Mouse (Mus musculus): ENCODE measurements at regions not wholly inside any gene's neighbourhood (a gene's known extent, or its start where the extent isn't known, plus 50 kb on each side); places are given as distances from the start of the nearest gene placed in this dataset.

DNA sequence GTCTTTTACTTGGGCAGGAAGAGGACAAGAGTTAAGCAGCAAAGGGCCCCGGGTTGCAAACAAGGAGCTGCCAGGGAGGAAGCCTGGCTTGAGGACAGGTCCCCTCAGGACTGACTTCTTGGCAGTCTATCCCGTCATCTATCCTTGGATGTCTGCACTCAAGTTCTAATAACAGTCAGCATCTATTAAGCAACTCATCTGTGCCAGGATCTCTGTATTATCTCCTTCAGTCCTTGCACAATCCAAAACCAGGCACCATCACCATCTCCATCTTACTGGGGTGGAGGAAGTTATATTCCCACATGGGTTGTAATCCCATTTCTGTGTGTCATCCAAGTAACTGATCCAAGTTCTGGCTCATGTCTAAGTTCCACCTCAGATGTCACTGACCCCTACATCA lies 87.1 kb upstream of the Lifr start:
- DNase-seq (ENCODE audit: low spot score in 2 of 2), result no peak

DNA sequence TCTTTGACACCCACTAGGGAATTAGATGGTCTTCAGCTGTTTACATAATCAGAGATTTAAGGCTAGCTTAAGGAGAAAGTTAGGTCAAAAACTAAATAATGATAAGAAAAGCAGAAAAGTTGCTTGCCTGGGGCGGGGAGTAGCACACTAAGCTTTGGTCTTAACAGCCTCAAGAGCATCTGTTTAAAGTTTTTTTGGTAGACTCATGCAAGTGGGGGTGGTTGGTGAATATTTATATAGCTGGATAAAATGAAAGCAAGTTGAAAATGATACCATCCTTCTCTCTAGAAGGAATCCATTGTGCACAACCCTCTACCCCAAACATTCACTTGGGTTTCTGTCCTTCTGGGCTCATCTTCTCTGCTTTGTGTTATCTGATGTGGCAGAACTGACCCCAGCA lies 85.3 kb upstream of the Lifr start:
- no peak for DNase-seq (ENCODE audit: low spot score in 2 of 2)

DNA sequence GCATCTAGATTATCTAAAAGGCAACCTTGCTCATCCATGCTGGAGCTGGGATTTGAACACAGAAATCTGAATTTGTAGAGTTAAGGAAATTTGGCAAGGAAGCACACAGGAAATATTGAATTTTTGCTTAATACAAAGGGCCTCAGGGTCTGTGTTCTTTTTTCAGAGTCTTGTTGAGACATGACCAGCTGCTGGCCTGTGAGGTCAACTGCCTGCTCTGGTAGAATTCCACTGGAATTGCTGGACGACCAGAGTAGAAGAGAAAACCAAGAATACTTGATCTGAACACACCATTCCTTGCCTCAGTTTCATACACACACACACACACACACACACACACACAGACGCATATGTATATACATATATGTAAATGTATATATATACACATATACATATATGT lies 84.1 kb upstream of the Lifr start:
- no peak for DNase-seq (ENCODE audit: low spot score in 2 of 2)

DNA sequence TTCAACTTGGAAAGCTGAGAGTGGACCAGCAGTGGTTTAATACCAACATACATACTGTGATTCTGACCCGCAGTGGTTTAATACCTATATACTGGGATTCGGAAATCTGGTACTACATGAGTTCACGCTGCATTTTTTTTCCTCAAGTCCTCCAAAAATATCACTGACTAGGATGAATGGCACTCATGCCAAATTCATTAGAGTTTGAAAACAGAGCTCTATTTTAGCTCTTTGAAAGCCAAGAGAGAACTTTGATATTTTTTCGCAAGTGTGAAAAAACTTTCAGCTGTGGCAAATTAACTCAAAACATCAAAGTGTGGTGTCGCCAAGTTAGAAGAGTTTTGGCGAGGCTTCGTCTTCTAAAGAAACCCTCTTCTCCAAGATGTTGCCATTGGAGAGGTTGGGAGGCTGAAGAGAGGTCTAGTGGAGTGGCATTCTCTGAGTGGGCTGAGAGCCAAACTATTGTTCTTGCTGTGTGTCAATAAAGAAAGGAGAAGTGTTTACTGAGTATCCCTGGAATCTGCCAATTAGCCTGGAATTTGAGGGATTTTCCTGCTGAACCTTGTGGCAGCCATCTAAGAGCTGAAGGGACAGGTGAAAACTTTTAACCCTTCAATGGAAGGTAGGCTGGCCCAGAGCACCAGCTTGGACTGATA lies 81.6 kb upstream of the Lifr start:
- DNase-seq (ENCODE audit: low spot score in 2 of 2), result no peak

DNA sequence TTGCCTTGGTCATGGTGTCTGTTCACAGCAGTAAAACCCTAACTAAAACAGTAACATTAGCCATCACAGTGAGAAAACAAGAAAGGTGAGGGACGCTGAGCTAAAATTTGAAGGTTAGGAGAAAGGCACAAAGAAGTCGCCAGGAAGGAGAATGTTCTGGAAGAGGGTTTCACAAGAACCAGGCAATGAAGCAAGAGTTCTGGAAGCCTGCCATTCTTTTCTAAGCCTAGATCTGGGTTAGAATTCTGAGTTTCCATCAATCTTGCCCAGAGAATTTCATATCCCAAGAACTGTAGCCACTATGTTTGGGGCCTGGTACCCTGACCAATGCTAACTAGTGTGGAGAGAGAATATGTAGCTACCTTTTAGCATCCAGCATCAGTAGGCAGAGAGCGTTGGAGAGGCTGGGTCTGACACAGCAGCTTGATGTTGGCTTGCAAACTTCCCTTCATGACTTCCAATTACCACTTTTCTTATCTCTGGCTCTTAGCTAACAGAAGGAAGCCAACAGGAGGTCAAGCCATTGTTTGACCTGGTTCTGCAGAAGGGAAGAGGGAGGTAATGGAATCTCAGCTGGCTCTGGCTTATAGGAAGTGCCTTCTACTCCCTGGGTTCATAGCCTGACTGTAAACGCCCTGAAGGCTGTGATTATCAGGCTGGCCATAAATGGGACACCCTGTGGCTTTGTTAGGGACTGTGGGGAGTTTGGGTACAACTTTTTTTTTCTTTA lies 79.3 kb upstream of the Lifr start:
- no peak for DNase-seq (ENCODE audit: low spot score in 2 of 2)

DNA sequence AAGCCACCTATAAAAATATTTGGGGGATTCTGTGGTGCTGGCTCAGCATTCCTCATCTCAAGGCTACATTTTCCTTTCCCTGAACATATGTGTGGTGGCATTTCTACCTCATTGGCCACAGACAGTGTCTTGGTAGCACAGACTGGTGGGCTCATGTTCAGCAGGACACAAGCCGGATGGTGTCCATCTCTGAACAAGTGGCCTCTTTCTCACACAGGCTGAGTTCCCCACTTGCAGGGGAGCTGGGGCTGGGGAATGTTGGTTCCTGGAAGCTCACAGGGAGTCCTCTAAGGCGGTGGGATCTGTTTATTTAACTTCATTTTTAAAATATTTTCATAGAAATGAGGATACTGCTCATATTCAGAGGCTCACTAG lies 78.7 kb upstream of the Lifr start:
- no peak for DNase-seq (ENCODE audit: low spot score in 2 of 2)

DNA sequence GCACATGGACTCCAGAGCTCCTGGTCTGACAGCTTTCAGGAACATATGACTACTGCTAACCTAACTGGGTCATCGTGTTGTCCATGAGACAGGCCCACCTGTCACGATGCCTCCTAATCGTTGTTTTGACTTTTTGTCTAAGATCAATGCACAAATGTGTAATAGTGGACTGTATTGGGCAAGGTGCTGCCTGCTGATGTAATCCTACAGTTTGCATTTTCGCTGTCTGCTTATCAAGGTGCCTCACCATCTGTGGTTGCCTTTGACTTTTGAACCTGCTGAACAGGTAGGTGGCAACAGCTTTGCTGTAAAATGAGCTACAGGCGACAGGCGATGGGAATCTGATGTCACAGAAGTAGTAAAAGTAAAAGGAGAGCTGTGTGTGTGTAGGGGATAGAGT lies 78.0 kb upstream of the Lifr start:
- no peak for DNase-seq (ENCODE audit: low spot score in 2 of 2)

DNA sequence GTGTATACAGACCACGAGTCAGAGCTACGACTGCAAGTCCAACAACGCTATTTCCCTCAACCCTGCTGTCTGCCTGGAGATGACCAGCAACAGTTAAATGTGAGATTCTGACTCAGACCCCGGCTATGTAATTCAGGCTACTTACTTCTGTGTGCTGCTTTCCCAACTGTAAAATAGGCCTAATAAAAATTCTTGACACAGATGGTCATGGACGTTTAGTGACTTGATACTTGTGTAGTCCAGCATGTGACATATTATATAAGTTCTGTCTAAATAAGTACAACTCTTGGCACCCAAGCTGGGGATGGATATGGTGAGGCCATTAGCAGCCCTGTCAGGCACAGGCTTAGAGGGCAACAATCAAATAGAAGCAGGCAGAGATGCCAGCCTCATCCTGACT lies 77.4 kb upstream of the Lifr start:
- no peak for DNase-seq (ENCODE audit: low spot score in 2 of 2)

DNA sequence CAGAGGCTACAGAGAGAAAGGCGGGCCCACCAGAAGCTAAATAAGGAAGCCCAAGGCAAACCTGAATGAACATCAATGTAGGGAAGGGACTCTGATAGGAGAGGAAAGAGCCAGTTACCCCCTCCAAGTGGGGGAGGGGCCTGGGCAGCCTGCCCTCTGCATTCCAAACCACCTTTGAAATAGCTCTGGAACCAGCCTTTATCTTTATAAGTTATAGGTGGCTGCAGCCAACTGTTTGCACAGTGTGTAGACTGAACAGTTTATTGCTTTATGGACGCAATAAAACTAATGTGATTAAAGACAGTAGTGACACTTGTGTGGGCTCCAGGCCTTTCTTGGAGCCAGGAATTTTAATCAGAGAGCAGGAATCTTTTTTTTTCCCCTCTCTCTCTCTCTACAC lies 75.4 kb upstream of the Lifr start:
- DNase-seq (ENCODE audit: low spot score in 2 of 2), result no peak

DNA sequence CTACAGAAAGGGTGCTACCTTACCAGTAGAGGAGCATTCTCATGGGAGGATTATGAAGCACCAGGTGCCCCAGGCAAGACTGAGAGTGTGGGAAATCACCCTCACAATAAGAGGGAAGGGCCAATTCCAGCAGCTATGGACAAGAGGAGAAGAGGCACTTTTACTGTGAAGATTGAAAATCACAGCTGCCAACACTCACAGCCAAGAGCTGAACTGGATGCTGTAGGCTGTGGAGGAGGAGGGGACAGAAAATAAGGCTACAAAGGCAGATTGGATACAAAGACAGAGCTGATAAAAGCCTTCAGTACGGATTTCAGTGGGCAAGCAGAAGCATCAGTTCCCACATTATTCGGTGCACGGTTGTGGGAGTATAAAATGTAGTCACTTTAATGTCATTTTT lies 74.4 kb upstream of the Lifr start:
- DNase-seq (ENCODE audit: low spot score in 2 of 2), result no peak

DNA sequence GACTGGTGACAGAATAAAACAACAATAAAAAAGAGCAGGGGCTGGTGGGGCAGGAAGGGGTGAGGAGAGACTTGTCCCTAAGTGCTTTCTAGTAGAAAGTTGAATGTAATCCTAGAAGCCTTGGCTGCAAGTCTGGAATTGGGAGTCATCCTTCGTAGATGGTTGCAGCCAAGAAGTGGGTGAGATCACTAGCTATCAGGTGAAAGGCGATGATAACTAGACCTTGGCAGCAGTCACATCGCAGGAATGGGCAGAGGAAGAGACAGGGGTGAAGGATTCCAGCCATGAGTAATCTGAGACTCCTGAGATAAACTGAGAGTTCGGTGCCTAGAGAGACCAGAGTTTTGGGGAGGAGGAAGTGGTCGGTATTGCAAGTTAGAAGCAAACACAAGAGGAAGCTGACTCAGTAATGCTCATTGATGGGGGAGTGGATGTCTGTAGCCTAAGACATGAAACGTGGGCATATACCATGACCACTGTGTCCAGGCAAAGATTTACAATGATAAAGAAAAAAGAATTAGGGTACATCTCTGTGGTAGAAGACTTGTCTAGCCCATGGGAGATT lies 73.1 kb upstream of the Lifr start:
- DNase-seq (ENCODE audit: low spot score in 2 of 2), result no peak

DNA sequence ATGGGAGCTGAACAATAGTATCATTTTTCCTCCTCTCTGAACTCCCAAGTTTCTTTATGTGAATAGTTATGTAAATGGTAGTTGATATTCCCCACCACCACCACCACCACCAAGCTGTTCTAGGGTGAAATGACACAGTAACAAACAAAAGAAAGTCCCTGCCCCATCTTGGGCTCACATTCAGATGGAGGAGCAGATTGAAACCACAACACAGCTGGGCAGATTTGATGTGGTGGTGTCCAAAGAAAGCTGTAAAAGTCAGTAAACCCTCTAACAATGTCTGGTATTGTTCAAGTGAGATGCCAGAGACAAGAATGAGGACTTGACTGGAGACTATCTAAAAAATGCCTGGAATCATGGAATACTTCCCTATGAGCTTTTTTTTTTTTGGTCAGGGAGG lies 67.8 kb upstream of the Lifr start:
- DNase-seq (ENCODE audit: low spot score in 2 of 2), result no peak

DNA sequence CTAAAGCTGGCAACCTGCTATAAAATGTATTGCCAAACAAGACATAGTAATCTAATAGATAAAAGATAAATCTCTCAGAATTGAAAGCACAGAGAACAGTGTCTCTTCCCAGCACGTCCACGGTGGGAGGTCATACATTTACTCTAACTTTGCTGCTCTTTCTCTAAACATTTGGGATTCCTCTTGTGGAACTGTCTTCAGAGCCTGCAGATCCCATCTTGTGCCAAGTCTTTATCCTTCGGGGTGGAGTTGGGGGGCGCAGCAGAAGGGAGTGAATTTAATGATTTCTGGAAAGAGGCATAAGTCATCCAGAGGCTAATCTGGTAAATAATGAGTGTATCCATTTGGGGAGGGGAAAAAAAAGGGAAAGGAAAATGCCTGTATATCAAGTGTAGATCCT lies 65.2 kb upstream of the Lifr start:
- no peak for DNase-seq (ENCODE audit: low spot score in 2 of 2)

DNA sequence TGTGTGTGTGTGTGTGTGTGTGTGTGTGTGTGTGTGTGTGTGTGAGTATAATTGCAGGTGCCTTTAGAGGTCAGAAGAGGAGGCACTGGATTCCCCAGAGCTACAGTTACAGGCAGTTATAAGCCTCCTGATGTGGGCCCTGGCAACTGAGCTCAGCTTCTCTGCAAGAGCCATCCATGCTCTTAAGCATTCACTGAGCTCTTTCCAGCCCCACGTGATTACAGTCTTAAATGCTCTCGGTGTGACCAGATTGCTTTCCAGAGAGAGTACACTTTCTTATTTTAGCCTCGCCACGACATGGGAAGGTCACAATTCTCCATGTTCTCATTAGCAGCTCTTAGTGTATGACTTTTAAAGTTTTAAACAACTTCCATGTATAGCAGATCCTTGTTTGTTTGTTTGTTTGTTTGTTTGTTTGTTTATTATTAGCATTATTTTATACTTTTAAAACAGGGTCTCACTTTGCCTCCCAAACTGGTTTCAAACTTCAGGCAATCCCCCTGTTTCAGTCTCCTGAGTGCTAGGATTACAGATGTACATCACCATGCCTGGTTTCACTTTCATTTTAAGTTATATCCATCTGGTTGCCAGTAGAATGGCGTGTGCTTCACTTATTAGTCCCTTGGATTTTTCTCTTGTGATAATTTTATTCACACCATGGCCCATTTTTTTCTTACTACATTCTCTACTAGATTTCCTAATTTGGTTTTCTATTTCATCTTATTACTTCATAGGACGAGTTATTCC lies 58.9 kb upstream of the Lifr start:
- no peak for DNase-seq (ENCODE audit: low spot score in 2 of 2)

DNA sequence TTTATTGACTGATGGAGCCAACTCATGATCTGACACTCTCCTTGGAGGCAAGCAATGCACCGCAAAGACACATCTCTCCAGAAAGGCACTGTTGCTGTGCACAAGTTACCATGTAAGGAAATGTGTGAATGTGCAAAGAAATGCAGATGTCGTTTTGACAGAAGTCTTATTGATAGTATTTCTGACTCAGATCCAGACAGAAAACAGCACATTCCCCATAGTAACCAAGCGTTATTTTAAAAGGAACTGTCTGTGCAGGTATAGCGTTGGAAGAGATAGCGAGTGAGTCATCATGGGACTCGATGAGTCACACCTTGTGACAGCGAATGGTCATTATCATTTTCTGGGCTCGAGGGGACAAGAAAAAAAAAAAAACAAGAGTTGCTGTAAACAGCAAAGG lies 52.9 kb upstream of the Lifr start:
- no peak for DNase-seq (ENCODE audit: low spot score in 2 of 2)

DNA sequence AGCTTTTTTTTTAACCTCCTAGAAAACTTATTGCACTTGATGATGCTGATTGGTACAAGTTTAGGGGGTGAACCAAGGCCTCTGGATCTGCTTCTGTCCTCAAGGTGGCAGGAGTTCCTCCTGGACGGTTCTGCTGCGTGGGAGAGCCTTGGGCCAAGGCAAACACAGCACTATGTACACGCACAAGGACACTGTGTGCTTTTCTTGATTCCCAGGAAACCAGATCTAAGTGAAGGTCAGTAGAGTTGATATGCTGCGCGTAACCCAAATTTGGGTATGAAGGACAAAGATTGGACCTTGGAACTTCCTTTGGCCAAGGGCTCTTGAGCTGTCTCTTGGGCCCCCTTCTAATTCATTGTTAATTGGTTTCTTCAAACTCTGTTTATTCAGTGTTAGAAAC lies 51.3 kb upstream of the Lifr start:
- DNase-seq (ENCODE audit: low spot score in 2 of 2), result no peak

DNA sequence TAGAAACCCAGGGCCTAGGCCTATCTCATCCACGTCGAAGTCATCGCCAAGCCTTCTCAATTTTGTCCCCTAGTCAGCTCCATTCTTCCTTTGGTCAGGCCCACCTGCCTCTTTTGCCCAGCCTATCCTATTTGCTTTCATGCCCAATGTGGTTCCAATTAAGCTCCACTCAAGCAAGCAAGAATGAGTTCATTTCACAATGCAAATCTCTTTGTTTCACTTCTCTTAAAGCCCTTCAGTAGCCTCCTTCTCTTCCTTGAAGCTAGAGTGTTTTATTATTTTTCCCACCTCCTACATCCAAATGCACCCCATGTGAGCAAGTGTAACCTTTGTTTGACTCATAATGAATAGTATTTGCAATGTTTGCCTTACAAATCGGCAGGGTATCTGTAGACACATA lies 50.6 kb upstream of the Lifr start:
- DNase-seq (ENCODE audit: low spot score in 2 of 2), result no peak

Measured in layer of hippocampus, postnatal 10 days (tissue).